Mouse (Mus musculus): ENCODE data around the gene Tln2. TPM values are rescaled to one million over a fixed set of nuclear protein-coding genes. Genes with fewer than 3 reads are reported as not detected.

Gene Tln2
- total RNA-seq, 2 experiments from 2014 or later, result 106 to 110 TPM

DNA sequence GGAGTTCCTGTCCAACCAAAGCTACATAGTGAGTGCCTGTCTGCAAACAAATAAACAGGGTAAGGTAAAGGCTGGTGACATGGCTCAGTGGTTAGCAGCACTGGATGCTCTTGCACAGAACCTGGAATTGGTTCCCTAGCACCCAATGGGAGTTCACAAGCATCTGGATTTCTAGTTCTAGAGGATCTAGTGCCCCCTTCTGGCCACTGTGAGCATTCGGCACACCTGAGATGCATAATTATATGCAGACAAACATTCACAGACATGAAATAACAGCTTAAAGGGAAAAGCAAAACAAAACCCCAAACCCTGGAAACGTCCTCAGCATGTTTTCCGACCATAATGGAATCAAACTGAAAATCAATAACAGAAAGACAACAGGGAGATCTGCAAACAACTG lies 191.4 kb downstream of the Tln2 start:
- DNase-seq (ENCODE audit: low spot score in 2 of 2), result no peak

DNA sequence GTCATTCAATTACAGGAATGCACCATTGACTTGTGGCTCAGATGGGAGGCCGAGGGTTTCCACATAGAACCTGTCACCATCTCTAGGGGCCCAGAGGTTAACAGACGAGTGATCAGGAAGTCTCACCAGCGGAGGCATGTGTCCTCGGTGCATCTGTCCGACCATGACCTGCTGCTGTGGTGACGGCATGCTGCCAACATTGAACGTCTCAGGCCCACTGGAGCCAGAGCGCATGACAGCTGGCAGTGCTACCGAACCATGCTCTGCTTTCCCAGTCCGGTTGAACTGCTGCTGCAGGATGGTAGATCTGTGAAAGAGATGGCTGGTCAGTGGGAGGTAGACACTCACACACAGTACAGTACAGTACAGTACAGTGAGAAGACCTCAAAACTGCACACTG lies 197.0 kb downstream of the Tln2 start:
- DNase-seq (ENCODE audit: low spot score in 2 of 2), result no peak

DNA sequence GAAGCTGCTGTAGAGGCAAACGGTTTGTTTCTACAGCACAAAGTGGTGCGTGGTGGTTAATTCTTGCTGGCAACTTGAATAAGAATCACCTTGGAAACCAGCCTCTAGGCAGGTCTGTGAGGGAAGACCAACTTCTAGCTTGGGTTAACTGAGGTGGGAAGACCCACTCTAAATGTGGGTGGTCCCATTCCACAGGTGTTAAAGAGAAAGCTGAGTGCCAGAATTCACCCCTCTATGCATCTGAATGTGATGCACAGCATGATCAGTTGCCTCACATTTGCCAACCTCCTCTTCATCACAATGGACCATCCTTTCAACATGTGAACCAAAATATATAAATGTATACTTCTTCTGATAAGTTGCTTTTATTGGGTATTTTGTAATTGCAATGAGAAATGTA lies 197.4 kb downstream of the Tln2 start:
- no peak for DNase-seq (ENCODE audit: low spot score in 2 of 2)

DNA sequence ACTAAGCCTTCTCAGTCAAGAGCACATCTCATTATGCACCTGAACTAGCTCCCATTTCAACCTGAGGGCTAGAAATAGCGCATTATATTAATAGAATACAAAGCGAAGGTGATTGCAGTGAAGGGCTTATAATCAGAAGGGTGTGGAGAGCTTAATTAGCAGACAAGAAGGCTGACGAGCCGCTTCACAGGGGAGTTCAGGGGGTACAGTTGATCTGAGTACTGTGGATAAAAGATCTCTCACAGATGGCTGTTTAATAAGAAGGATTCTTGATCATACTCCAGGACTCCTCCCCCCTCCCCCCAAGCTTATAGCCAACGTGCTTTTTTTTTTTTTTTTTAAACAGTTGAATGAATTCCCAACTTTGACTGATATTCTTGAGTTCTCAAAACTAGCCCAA lies 198.0 kb downstream of the Tln2 start:
- no peak for DNase-seq (ENCODE audit: low spot score in 2 of 2)

DNA sequence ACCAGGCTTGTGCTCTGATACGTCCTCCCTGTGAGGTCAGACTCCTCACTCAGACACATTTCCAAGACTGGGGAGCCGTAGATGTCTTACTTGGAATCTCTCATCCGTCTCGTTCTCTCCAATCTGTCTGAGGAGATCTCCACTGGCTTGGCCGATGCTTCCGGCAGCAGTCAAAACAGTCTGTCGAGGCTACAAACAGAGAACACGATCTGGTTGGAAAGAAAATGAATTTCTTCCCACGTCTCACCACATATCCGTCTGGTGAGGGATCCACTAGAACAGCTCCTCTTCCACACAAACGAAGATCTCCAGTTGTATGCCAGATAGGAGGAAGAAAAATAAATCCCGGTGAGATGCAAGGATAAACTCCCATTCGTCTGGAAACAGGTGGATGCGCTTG lies 205.1 kb downstream of the Tln2 start:
- no peak for DNase-seq (ENCODE audit: low spot score in 2 of 2)

DNA sequence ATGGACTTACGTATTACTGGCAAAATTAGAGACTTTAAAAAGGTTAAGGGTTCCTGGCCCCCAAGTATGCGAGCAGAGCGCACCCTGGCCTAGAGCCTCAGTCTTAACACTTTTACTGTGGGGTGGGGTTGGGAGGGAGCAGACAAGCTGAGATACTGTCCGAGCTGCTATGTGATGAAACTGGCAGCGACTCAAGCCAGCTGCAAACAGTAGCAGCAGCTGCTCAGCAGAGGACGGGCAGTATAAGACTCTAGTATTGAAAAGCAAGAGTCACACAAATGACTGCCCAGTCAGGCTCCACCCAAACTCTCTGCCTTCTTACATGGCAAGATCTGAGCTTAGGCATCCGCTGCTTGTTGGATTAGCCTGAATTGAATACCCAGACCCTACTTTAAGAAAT lies 206.1 kb downstream of the Tln2 start:
- no peak for DNase-seq (ENCODE audit: low spot score in 2 of 2)

DNA sequence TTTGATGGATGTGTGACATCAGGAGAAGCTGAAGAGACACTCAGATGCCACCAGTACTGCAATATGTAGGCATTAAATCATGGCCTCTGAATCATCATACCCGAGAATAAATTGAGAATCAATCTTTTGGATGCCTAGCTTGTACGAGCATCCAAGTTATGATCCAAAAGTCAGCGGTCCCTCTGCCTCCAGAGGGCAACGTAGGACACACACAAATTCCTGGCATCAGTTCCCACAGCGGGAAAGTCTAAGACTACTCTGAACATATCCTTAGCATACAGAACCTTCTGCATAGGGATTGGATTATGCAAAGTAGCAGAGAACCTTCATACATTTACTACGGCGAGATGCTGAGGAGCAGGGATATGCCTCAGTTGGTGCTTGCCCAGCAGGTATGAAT lies 210.5 kb downstream of the Tln2 start:
- DNase-seq (ENCODE audit: low spot score in 2 of 2), result no peak

DNA sequence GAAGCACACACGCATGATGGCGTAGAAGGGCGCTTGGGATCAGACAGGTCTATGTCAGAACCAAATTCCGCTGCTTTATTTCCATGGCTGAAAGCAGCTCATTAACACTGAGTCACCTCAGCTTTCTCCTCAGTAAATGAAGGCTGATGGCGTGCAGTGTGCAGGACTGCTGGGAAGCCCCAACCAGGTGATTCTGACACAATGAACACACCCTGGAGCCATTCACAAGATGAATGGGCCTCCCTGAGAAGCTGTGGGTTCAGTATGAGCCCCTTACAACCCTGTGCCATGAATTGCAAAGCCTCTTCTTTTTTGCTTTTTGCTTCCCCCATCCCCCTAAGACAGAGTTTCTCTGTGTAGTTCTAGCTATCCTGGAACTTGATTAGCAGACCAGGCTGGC lies 212.3 kb downstream of the Tln2 start:
- no peak for DNase-seq (ENCODE audit: low spot score in 2 of 2)

DNA sequence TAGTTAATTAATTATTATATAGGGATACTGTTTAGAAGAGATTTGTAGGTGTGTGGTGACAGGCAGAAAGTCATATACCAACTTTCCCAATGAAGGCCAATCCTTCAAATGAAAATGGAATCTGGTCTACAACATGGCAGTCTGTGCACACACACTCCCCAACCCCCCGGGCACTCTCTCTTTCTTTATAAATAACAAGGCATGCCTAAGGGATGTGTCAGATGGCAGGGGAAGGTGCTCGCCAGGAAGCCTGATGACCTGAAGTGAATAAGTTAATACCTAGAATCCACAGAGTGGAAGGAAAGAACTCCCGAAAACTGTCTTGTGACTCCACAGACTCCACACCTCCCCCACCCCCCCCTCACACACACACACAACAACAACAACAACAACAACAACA lies 228.2 kb downstream of the Tln2 start:
- DNase-seq (ENCODE audit: low spot score in 2 of 2), result no peak

DNA sequence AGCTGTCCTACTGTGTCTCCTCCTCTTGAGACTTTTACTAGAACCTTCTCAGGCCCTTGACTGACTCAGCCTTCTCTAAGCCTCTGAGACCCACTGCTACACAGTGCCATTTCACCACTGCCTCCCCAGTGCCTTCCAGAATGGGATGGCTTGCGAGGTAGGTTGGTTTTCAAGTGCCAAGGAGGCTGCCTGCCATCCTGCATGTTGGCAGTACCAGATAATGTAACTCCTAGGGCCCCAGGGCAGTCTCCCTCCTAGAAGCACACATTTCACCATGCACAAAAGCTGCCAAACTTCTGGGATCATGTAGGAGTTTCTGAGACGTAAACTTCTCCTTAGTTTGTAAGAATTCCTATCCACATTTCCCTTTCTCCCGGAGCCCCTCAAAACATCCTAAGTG lies 231.1 kb downstream of the Tln2 start:
- DNase-seq (ENCODE audit: low spot score in 2 of 2), result no peak

DNA sequence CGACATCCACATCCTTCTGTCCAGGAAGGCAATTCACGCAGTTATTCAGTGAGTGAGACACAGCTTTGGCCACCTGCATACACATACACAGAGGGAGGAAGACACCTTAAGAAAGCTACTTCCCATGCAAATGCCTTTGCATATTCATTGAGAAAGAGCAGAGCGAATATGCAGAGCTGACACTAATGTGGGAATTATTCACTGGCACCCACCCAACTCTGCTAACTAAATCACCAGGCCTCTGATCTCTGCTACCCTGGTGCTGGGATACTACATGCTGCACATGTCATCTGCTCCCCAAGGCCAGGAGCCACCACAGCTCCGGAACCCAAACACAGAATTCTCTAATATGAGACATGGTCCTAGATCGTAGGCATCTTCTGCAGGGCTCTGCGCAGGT lies 237.6 kb downstream of the Tln2 start:
- no peak for DNase-seq (ENCODE audit: low spot score in 2 of 2)

DNA sequence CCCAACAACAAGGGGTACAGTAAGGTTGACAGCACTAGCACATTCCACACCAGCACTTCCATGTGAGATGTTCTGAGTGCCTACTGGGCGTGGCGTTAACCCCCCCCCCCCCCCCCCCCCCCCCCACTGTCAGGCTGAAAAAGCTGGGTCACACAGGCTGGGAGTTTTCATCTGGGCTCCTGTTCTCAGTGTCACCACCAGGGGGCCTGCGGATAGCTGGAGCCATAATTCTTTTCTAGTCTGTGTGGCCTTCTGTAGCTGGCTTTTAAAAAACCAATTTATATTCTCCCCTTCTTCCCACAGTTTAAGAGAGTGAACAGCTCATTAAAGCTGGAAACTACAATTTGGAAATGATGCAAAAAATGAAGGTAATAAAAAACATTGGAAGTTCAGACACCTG lies 244.1 kb downstream of the Tln2 start:
- DNase-seq (ENCODE audit: low spot score in 2 of 2), result peak; percentile 70 to 78

DNA sequence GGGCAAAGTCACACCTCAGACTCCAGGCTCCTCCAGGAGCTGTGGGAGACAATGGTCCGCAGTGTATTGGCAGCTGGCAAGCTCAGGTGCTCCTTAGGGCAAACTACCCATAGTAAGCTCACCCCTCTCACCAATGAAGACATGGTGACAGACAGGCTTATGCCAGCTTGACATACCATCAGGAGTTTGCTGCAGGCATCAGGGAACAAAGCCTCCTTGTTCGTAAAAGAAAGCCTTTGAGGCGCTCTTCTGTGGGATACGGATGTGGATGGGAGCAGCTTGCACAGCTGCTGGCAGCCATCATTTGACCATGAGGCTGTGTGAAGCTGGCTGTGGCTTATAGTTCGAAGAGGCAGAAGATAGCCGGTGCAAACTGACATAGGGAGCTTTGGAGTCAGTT lies 254.5 kb downstream of the Tln2 start:
- DNase-seq (ENCODE audit: low spot score in 2 of 2), result no peak

DNA sequence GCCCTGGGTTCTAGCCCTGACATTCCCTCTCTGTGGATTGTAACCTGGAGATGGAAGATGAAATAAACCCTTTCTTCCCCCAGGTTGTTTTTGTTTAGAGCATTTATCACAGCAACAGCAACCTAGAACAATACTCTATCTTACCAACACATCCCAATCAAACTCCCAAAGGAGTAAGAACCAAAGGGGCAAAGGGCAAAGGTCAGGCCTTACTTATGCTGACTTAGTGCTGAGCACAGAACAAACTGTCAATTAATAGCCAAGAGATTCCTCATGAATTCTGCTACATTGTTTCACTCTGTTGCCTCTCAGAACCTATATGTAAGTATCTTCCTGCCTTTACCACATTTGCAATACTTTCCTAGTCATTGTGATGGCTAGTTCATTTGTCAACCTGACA lies 255.5 kb downstream of the Tln2 start:
- no peak for DNase-seq (ENCODE audit: low spot score in 2 of 2)

DNA sequence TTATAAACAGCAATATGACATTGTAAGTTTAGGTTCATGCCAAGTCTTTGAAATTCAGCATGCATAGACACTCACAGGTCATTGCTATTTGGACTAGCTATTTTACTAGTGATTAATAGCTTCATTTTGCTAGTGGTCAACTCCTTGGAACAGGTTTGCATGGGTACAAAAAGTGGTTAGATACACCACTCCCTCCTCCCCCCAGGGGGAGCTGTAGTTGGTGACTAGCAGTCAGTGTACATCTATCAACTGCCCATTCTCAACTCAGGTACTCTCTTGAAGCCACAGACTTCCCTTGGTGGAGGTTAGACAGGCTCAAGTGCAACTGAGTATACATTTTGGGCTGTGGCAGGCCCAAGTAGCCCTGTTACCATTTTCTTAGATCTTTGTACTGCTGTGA lies 256.5 kb downstream of the Tln2 start:
- no peak for DNase-seq (ENCODE audit: low spot score in 2 of 2)

DNA sequence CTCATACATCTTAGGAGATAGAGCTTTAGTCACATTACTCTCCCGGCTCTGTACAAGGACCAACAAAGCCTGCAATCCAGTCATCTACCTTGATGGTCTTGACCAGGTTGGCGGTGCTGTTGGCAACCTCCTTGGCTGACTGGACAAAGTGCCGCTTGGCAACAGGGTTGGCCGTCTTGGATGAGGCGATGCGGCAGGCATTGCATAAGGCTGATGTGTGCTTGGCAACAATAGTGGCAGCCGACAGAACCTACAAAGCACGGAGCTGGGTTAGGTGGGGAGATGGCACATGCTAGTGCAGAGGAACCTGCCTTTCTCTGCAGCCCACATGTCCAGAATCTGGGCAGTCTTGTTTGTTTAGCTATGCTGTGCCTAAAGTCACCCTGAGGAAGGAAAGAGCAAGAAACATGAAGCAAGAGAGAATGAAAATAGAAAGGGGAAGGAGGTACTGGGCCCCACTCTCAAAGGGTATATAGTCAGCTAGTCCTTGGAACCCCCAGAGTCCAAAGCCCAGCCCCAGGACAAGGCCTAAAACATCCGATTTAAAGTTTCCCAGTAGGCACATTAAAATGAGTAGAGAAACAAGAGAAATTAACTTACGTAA lies 257.0 kb downstream of the Tln2 start:
- no peak for DNase-seq (ENCODE audit: low spot score in 2 of 2)

DNA sequence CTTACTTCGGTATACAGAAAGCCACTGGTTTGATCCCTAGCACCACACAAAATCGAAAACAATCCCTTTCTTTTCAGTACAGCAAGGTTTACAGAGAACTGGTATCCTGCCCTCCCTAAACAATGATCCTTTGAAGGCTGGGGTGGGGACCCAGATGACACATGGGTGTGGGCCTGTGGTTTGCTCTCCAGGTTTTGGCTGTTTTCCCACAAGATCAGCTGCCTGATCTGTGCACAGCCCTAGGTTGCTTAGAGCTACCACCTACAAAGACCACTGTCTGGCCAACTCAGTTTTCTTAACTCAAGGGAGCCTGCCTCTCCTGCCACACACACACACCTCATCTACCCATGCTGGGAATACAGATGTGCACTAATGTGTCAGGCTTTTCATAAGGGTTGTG lies 257.9 kb downstream of the Tln2 start:
- no peak for DNase-seq (ENCODE audit: low spot score in 2 of 2)

DNA sequence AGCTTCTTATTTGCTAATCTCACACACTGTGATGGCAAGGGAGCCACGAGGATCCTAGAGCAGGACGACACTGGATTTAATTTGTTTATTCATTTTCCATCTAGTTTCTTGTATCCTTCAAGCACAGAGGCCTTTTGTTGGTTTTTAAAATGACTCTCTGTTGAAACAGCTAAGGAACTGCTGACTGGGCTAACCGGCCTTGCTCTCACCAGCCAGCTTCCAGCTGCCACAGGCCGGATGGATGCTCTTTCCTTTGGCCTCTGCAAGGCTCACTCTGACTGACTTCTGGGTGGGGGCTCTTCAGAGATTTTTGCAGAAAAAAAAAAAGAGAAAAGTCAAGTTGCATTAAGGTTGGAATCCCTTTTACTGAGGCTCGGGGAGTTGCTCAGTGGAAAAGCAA lies 258.7 kb downstream of the Tln2 start:
- peak; percentile 18 to 29 for DNase-seq (ENCODE audit: low spot score in 2 of 2)

DNA sequence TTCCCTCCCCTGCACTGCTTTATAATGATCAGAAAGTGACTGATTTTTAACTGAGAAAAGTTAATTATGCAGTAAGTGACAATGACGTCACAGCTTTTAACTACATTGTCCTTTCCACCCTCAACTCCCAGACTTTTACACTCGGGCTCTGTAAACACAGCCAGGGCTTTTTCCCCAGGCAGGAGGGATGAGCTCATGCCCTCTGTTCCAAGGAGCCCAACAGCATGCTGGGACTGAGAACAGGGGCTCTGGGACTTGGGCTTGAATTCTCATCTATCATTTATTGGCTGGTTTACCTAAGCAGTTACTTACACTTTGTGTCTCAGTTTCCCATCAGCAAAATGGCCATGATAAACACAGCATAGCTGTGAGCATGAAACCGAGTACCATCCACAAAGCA lies 259.2 kb downstream of the Tln2 start:
- no peak for DNase-seq (ENCODE audit: low spot score in 2 of 2)

DNA sequence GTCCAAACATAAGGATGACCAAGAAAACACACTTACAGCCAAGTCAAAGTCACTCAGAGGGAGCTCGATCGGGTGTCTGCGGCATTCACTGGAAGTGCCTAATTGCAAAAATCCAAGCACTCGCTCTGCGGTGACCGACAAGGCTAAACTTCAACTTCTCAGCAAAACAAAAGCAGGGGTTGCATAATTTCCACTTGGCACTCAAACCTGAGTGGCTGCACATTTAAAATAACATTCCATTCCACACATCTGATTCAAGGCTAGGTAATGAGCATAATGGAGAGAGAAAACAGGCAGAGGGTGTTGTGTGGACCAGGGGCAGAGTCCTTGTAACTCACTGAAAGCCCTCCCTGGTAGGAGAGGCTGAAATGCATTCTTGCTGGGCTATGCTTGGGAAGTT lies 260.3 kb downstream of the Tln2 start:
- DNase-seq (ENCODE audit: low spot score in 2 of 2), result no peak

DNA sequence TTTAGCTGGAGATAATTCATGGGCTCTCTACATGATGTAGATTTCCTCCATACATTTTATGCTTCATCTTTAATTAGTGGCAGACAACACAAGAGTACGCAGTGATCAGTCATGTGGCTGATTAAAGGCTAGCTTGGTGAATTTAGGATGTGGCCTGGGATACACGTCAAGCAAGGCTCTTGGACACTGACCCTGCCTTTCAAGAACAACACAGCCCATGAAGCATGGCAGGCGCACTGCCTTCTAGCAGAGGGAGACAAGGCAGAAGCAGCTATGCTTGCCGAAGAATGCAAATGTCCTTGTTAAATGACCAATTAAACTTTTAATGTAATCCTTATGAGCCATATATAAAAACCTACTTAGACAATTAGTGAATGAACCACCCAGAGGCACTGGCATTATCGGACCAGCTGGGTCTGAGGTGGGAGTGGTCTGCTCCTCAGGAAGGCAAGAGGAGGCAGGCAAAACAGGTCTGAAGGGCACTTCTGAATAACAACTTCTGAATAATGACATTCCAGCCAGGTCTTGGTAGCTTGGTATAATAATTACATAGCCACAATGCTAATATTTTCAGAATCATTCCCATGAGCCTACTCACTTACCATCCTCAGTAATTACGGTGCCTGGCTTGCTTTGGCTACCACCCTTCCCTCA lies 262.1 kb downstream of the Tln2 start:
- no peak for DNase-seq (ENCODE audit: low spot score in 2 of 2)

DNA sequence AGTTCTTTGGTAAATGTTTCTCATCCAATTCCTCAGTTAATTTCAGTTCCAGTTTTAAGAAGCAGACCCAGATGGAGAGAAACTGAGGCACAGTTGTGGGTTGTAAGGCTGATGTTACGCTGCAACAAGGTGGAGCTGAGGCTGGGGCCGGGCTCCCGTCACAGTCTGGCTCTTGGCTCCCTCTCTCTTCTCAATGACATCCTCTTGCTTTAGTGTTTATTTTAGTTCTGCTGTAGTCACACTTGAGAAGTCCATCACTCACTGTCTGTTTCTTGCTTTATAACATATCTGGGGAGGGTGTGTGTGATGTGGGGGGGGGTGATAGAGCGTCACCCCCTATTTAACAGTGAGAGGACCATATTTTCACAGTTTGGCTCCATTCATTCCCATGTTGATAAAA lies 272.0 kb downstream of the Tln2 start:
- DNase-seq (ENCODE audit: low spot score in 2 of 2), result no peak

DNA sequence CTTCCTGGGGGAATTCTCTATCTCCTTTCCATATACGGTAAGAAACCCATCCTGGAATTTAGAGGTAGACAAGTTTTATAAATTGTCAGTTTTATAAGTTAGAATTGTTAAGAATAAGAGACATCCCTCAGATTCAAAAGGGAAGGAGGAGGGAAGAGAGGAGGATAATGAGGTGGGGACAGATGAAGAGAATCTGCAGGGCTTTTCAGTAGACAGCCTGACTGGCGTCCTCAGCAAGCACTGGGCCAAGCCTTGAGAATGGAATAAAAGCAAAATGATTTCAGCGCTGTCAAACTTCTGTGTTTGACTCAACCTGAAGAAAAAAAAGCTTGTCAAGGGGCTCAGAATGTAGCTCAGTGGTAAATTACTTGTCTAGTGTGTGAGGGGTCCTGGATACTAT lies 272.7 kb downstream of the Tln2 start:
- no peak for DNase-seq (ENCODE audit: low spot score in 2 of 2)

DNA sequence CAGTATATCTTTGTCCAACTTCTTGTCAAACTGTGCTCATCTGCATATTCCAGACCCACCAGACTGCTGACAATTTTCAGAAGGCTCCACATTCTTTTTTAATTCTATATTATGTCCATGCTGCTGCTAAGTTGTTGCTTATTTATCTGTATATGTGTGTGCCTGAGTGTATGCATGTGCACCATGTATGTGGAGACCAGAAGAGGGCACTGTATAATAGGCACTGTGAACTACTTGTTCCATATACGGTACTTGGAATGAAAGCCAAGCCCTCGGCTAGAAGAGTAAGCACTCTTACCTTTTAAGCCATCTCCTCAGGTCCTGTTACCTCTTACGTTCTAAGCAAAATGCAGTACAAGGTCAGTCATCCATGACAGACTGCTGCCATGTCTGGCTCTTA lies 274.0 kb downstream of the Tln2 start:
- no peak for DNase-seq (ENCODE audit: low spot score in 2 of 2)

Data from layer of hippocampus, postnatal 10 days (tissue).